Mouse (Mus musculus) neural tube, embryonic 10.5 days (tissue): ENCODE measurements around the gene Chrm4.

Source experiments
- DNase-seq: peaks from one replicate; pipeline ENCODE4 v3.0.0-alpha.2; 2017; ENCODE audit warnings: low spot score; ENCODE audit errors: extremely low spot score

The Chrm4 gene

GRCm38 (mm10) chr2:91944170-91944950, 17.3 kb downstream of the Chrm4 start:
- DNase-seq = peak; percentile 79

- DNase-seq = no peak
Observed at GRCm38 (mm10) chr2:91945483-91945882, 18.4 kb downstream of the Chrm4 start, which contains the start of gene Gm9821. Gene Gm9821 (plus strand): TSS chr2:91945703.

GRCm38 (mm10) chr2:91946836-91947235, 19.8 kb downstream of the Chrm4 start:
- no peak for DNase-seq

GRCm38 (mm10) chr2:91947397-91948150, 20.5 kb downstream of the Chrm4 start:
- DNase-seq = no peak

- DNase-seq = no peak
Observed at GRCm38 (mm10) chr2:91948151-91948509, 21.1 kb downstream of the Chrm4 start.

- no peak for DNase-seq
Observed at GRCm38 (mm10) chr2:91948792-91949241, 21.8 kb downstream of the Chrm4 start.

GRCm38 (mm10) chr2:91949411-91950274, 22.6 kb downstream of the Chrm4 start:
- no peak for DNase-seq

- no peak for DNase-seq
Observed at GRCm38 (mm10) chr2:91950275-91951085, 23.4 kb downstream of the Chrm4 start.

GRCm38 (mm10) chr2:91953825-91954224, 26.8 kb downstream of the Chrm4 start:
- no peak for DNase-seq

- no peak for DNase-seq
Observed at GRCm38 (mm10) chr2:91955121-91955591, 28.1 kb downstream of the Chrm4 start.

- no peak for DNase-seq
Observed at GRCm38 (mm10) chr2:91955875-91956274, 28.8 kb downstream of the Chrm4 start.

GRCm38 (mm10) chr2:91957096-91957495, 30.0 kb downstream of the Chrm4 start:
- no peak for DNase-seq

GRCm38 (mm10) chr2:91958049-91958448, 31.0 kb downstream of the Chrm4 start:
- no peak for DNase-seq

GRCm38 (mm10) chr2:91958701-91959457, 31.8 kb downstream of the Chrm4 start:
- peak; percentile 57 for DNase-seq

- DNase-seq = no peak
Observed at GRCm38 (mm10) chr2:91959544-91960410, 32.7 kb downstream of the Chrm4 start.

- no peak for DNase-seq
Observed at GRCm38 (mm10) chr2:91960459-91960858, 33.4 kb downstream of the Chrm4 start.

GRCm38 (mm10) chr2:91961901-91962761, 35.1 kb downstream of the Chrm4 start:
- no peak for DNase-seq

- DNase-seq = no peak
Observed at GRCm38 (mm10) chr2:91962864-91963401, 35.9 kb downstream of the Chrm4 start.
